Mouse (Mus musculus): ENCODE measurements around the gene Ybx2. TPM values are rescaled to one million over a fixed set of nuclear protein-coding genes. Genes with fewer than 3 reads are reported as not detected.

Gene Ybx2
- 37.9 and 76.4 TPM in 2 replicates for polyA plus RNA-seq (2012; ENCODE audit: insufficient read depth, insufficient read length, missing spikeins)

DNA sequence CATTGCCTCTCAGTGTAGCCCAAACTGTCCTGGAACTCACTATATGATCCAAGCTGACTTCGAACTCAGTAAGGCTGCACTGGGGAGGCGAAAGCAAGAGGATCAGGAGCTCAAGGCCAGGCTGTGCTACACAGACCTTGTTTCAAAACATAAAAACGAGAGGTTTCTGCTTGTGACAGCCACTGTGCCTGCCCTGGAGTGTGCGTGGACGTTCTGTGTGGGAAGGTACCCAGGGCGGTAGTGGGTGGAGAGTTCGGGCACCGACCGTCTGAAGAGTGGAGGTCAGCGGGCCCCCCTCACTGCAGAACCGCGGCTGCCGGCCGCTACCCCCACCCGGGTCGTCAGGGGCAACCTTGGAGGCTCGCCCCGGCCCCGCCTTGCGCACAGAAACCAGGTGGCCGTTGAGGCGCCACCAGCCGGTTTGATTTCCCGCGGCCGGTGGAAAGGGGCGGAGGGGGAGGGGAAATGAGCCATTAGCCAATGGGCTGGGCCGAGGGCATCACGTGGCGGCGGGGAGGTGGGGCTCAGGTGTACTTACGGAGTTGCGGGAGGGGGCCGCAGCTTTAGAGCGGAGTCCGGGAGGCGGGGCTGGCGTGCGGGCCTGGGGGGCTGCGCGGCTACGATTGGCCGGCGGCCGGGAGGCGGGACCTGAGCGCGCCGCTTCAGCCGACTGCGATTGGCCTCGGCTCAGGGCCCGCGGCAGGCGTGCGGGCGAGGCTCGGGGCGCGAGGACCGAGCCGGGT, at the start of gene Ybx2:
TSS of gene Ybx2 (plus strand) at position 660 of the 743 bp plus-strand sequence.
- peaks cover 12% of the 10 kb centered on the region for H3K4me1 ChIP-seq (ENCODE audit: control insufficient read depth, insufficient read depth, insufficient read length, low read length)
- peak within 1 kb of the TSS; percentile 46 for H3K4me3 ChIP-seq (ENCODE audit: insufficient read depth, low read depth, low read length)
- H3K27ac ChIP-seq (replicated peaks; ENCODE audit: low read depth, low read length) = peak within 1 kb of the TSS; percentile 47

DNA sequence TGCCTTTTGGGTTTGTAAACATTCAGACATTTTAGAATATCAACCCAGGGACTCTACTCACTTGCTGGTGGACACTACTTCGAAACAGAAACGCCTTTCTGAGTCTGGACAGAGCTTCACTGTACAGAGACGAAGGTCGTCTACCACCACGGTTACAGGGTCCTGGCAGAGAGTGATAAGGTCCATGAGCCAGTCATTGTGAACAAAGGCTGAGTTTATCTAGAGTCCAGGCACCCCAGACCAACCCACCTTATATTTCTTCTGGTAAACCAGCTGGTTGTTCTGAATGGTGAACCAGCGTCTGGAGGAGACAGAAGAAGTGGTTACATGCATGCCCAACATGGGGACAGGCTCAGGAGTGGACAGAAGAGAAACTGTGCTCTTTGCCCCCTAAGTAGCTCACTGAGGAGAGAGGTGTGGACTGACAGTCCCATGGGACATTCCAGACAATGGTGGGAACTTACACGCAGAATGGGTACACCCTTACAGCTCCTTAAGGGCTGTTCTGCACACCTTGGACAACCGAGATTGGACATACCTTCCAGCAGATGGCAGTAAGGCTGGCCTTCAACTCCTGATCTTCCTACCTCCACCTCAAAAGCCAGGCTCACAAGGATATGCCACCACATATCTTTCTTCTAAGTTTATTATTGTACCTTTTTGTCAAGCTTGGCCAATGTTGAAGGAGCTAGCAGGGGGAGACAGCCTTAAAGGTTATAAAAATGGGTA, 48.5 kb upstream of the Ybx2 start:
- H3K27ac ChIP-seq (replicated peaks; ENCODE audit: low read depth, low read length) = peak overlapping the region; percentile 59
- H3K4me3 ChIP-seq (ENCODE audit: insufficient read depth, low read depth, low read length) = 0 out of 2 replicates have a peak overlapping the region, but pooled peaks have one; percentile 13

DNA sequence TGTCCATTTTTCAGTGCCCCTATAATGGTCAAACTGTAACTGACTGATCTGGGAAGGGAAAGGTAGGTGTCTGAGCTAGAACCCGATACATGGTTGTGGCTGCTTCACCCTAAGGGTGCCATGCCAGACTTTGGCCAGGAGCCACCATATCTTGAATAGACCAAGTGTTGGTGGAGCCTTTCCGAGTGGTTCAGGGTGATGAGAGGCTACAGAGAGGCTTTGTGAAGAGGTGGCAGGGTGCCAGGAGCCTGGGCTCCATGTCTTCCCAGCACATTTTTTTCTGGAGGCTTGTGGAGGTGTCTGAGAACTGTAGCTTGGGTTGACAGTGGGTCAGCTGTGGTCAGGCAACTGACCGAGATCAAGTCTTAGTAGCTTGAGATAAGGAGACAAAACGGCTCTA, 44.1 kb upstream of the Ybx2 start:
- H3K4me3 ChIP-seq (ENCODE audit: insufficient read depth, low read depth, low read length) = no peak overlapping the region
- no peak overlapping the region for H3K27ac ChIP-seq (replicated peaks; ENCODE audit: low read depth, low read length)
- H3K4me1 ChIP-seq (ENCODE audit: control insufficient read depth, insufficient read depth, insufficient read length, low read length) = no peaks in the 10 kb centered on the region

More for the DNA sequence above, 48.5 kb upstream of the Ybx2 start:
- peaks cover 5% of the 10 kb centered on the region for H3K4me1 ChIP-seq (ENCODE audit: control insufficient read depth, insufficient read depth, insufficient read length, low read length)

- H3K4me3 ChIP-seq (ENCODE audit: insufficient read depth, low read depth, low read length) = no peak overlapping the region
- no peak overlapping the region for H3K27ac ChIP-seq (replicated peaks; ENCODE audit: low read depth, low read length)
- no peaks in the 10 kb centered on the region for H3K4me1 ChIP-seq (ENCODE audit: control insufficient read depth, insufficient read depth, insufficient read length, low read length)
Measured at GRCm38 (mm10) chr11:69894671-69895070, 40.9 kb upstream of the Ybx2 start.

GRCm38 (mm10) chr11:69895291-69895690, 40.3 kb upstream of the Ybx2 start, which contains the start of gene Acap1:
TSS of gene Acap1 (minus strand) at chr11:69895539.
- H3K4me3 ChIP-seq (ENCODE audit: insufficient read depth, low read depth, low read length) = no peak within 1 kb of the TSS
- peaks cover under 1% of the 10 kb centered on the region; the same call in 1 of the 2 replicates for H3K4me1 ChIP-seq (ENCODE audit: control insufficient read depth, insufficient read depth, insufficient read length, low read length)
- no peak within 1 kb of the TSS for H3K27ac ChIP-seq (replicated peaks; ENCODE audit: low read depth, low read length)

DNA sequence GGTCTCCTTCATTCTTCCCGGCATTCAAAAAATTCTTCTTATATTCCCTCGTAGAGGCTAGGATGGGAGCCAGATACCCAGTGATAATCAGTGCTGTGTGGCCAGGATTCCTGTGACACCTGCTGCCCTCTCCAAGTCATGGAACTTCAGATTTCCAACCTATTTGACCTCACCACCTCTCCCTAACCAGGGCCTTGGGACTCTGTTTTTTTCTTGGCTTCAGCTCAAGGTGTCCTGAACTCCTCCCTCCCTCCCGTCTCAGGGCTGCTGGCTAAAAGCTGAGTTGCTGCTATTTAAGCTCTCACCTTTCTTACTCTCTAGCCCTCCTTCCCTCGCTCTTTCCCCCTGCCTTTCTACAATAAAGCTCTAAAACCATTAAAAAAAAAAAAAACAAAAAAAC, 35.7 kb upstream of the Ybx2 start:
- Histone ChIP-seq H3K4me3 (ENCODE audit: insufficient read depth, low read depth, low read length) (no peak overlapping the region), H3K4me1 (ENCODE audit: control insufficient read depth, insufficient read depth, insufficient read length, low read length) (peaks cover 8% of the 10 kb centered on the region; the same call in 1 of the 2 replicates), H3K27ac (replicated peaks; ENCODE audit: low read depth, low read length) (no peak overlapping the region)

DNA sequence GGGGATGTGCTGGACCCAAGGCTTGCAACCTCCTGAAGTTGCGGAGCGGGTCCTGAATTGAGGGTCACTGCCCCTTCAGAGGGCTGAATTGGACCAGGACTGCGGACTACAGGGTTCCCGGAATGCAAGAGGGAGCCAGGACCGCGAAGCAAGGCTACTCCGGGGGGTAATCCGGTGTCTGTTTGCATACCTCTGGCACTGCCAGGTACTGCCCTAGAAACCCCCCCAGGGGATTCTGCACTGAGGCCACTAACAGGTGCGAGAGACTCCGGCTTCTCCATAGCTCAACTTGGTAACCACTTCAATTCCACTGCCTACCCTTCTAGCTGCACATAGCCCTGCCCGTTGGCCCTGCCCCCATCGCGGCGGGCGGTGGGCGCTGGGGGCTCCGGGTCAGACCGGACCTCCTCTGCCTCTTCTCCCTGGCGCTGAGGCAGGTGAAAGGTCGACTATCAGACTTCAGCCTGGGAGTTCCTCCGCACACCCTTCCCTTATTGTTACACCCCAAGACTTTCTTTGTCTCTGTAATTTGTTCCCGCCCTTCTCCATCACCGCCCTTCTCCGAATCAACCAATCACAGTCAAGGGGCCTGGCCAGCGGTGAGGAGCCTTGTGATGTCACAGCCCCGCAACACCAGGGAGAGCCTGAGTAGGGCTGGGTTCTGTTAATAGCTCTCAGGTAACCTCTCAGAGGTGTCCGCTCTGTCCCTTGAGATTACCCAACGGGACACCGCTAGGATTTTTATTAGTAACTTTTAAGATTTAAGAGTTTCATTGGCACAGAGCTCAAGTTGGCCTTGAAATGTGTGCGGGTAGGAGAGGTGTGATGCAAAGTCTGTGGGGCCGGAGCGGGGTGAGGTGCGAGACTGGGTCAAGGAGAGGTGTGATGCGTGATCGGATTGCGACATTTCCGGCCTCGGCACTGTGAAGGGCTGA, 34.9 kb upstream of the Ybx2 start, which contains the start of the genes 2810408A11Rik and Neurl4:
TSS of gene 2810408A11Rik (minus strand) at position 517 of the 935 bp plus-strand sequence.
TSS of gene Neurl4 (plus strand) at position 602 of the 935 bp plus-strand sequence.
- H3K27ac ChIP-seq (replicated peaks; ENCODE audit: low read depth, low read length) = peak within 1 kb of the TSS; percentile 93
- H3K4me1 ChIP-seq (ENCODE audit: control insufficient read depth, insufficient read depth, insufficient read length, low read length) = peaks cover 8% of the 10 kb centered on the region; the same call in 1 of the 2 replicates
- H3K4me3 ChIP-seq (ENCODE audit: insufficient read depth, low read depth, low read length) = peak within 1 kb of the TSS; percentile 67

- peak overlapping the region; percentile 67 for H3K4me3 ChIP-seq (ENCODE audit: insufficient read depth, low read depth, low read length)
- peak overlapping the region; percentile 93 for H3K27ac ChIP-seq (replicated peaks; ENCODE audit: low read depth, low read length)
- H3K4me1 ChIP-seq (ENCODE audit: control insufficient read depth, insufficient read depth, insufficient read length, low read length) = peaks cover 8% of the 10 kb centered on the region; the same call in 1 of the 2 replicates
Measured at GRCm38 (mm10) chr11:69901406-69901846, 34.2 kb upstream of the Ybx2 start.

DNA sequence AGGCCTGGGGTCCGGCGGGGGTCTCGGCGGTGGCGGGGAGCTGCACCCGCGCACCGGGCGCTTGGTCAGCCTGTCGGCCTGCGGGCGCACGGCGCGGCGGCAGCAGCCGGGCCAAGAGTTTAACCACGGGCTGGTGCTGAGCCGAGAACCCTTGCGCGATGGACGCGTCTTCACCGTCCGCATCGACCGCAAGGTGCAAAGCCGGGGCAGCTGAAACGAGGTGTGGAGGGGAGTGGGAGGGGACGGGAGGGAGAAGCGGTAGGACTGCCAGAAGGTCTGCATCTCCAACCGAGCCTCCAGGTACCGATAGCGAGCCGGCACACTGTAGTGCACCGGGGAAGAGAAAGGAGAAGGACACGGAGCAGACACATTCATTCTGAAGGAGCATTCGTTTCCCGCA, 33.6 kb upstream of the Ybx2 start:
- H3K4me1 ChIP-seq (ENCODE audit: control insufficient read depth, insufficient read depth, insufficient read length, low read length) = peaks cover 8% of the 10 kb centered on the region; the same call in 1 of the 2 replicates
- H3K27ac ChIP-seq (replicated peaks; ENCODE audit: low read depth, low read length) = no peak overlapping the region
- H3K4me3 ChIP-seq (ENCODE audit: insufficient read depth, low read depth, low read length) = peak overlapping the region; percentile 66

DNA sequence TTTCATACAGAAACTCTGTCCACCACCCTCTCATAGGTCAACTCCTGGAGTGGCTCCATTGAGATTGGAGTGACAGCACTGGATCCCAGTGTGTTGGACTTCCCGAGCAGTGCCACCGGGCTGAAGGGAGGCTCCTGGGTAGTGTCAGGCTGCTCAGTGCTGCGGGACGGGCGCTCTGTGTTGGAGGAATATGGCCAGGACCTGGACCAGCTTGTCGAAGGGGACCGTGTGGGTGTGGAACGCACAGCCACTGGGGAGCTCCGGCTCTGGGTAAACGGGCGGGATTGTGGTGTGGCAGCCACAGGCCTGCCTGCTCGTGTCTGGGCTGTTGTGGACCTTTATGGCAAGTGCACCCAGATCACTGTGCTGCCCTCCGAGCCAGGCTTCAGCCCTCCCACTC, 32.6 kb upstream of the Ybx2 start:
- no peak overlapping the region for H3K4me3 ChIP-seq (ENCODE audit: insufficient read depth, low read depth, low read length)
- no peak overlapping the region for H3K27ac ChIP-seq (replicated peaks; ENCODE audit: low read depth, low read length)
- peaks cover 8% of the 10 kb centered on the region; the same call in 1 of the 2 replicates for H3K4me1 ChIP-seq (ENCODE audit: control insufficient read depth, insufficient read depth, insufficient read length, low read length)

DNA sequence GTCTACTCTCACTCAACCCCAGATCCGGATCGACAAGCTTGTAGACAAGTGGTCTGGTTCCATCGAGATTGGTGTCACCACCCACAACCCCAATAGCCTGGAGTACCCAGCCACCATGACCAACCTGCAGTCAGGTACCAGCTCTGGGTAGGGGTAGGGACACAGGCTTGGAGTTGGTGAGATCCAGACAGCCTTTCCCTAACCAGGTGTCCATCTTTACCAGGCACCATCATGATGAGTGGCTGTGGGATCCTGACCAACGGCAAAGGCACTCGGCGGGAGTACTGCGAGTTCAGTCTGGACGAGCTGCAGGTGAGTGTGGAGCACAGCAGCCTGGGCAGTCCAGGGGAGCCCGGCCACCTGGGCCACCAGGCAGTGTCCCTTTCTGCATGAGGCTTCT, 31.3 kb upstream of the Ybx2 start:
- no peak overlapping the region for H3K27ac ChIP-seq (replicated peaks; ENCODE audit: low read depth, low read length)
- H3K4me3 ChIP-seq (ENCODE audit: insufficient read depth, low read depth, low read length) = no peak overlapping the region
- H3K4me1 ChIP-seq (ENCODE audit: control insufficient read depth, insufficient read depth, insufficient read length, low read length) = peaks cover 8% of the 10 kb centered on the region; the same call in 1 of the 2 replicates

GRCm38 (mm10) chr11:69908645-69909044, 27.0 kb upstream of the Ybx2 start:
- H3K27ac ChIP-seq (replicated peaks; ENCODE audit: low read depth, low read length) = no peak overlapping the region

GRCm38 (mm10) chr11:69909174-69909573, 26.4 kb upstream of the Ybx2 start:
- H3K4me1 ChIP-seq (ENCODE audit: control insufficient read depth, insufficient read depth, insufficient read length, low read length) = peaks cover 3% of the 10 kb centered on the region; the same call in 1 of the 2 replicates
- H3K27ac ChIP-seq (replicated peaks; ENCODE audit: low read depth, low read length) = no peak overlapping the region
- no peak overlapping the region for H3K4me3 ChIP-seq (ENCODE audit: insufficient read depth, low read depth, low read length)

More at GRCm38 (mm10) chr11:69908645-69909044, 27.0 kb upstream of the Ybx2 start:
- Histone ChIP-seq H3K4me1 (ENCODE audit: control insufficient read depth, insufficient read depth, insufficient read length, low read length) (peaks cover 3% of the 10 kb centered on the region; the same call in 1 of the 2 replicates), H3K4me3 (ENCODE audit: insufficient read depth, low read depth, low read length) (no peak overlapping the region)

- Histone ChIP-seq H3K27ac (replicated peaks; ENCODE audit: low read depth, low read length) (no peak overlapping the region), H3K4me1 (ENCODE audit: control insufficient read depth, insufficient read depth, insufficient read length, low read length) (peaks cover 3% of the 10 kb centered on the region; the same call in 1 of the 2 replicates)
Measured at GRCm38 (mm10) chr11:69910177-69910576, 25.4 kb upstream of the Ybx2 start.

More at GRCm38 (mm10) chr11:69910177-69910576, 25.4 kb upstream of the Ybx2 start:
- no peak overlapping the region for H3K4me3 ChIP-seq (ENCODE audit: insufficient read depth, low read depth, low read length)

Measured in brown adipose tissue, adult 24 weeks (tissue).